Mouse (Mus musculus): ENCODE measurements around the gene Plcd3.

- no peak for TF ChIP-seq EP300 (IDR thresholded peaks at IDR 0.05)
- no peak for TF ChIP-seq CTCF (IDR thresholded peaks at IDR 0.05)
Measured at GRCm38 (mm10) chr11:103099352-103099940, 2.0 kb downstream of the Plcd3 start.
